Mouse (Mus musculus) liver, adult 2 months (tissue): ENCODE data around the gene Olfr1380.

Source experiments
- CTCF ChIP-seq: fragments of 200-500 bp; IDR thresholded peaks from 2 replicates; pipeline ENCODE4 v1.5.1; 2011; ENCODE audit warnings: low read depth, low read length, control low read depth
- POLR2A ChIP-seq: fragments of 200-500 bp; IDR thresholded peaks from 2 replicates; pipeline ENCODE4 v1.6.1; 2011; ENCODE audit warnings: low read length, control low read depth; ENCODE audit not compliant: insufficient read depth; ENCODE audit errors: extremely low read depth

DNA sequence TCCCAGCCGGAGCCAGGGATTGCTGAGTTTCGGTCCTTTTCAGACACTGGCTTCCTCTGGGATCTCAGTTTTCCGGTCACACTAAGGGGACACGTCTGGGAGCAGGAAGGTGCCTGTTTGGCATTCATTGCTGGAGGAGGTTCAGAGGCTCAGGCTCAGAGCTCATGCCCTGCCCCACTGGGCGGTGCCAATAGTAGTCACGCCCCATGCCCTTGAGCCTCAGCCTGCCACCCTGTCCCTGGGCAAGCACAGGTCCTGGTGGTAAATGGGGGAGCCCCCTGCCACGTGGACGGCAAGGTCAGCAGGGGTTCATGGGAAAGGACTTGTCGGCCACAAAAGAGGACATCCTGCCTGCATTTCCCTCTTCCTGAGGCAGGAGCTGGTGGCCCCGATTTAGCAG lies 56.7 kb downstream of the Olfr1380 start:
- TF ChIP-seq POLR2A = no peak
- no peak for TF ChIP-seq CTCF
